Mouse (Mus musculus) mouse embryonic stem cell (cell line): Measurements from ENCODE around the gene Kdelr3.

Source experiments
- in situ Hi-C, 2 experiments: fragments of 300-500 bp; cut with MboI; formaldehyde crosslinking; loops; 1 replicate in 1 of 2; 3 replicates in 1 of 2; pipeline ENCODE4 v1.14.3; 2019 to 2020; ENCODE audit warnings: low sequenced_read_pairs in 2 of 2, low pct_unique_long_range_greater_than_20kb in 1 of 2, mixed read lengths in 1 of 2; ENCODE audit not compliant: unreplicated experiment in 1 of 2

Gene Kdelr3

DNA sequence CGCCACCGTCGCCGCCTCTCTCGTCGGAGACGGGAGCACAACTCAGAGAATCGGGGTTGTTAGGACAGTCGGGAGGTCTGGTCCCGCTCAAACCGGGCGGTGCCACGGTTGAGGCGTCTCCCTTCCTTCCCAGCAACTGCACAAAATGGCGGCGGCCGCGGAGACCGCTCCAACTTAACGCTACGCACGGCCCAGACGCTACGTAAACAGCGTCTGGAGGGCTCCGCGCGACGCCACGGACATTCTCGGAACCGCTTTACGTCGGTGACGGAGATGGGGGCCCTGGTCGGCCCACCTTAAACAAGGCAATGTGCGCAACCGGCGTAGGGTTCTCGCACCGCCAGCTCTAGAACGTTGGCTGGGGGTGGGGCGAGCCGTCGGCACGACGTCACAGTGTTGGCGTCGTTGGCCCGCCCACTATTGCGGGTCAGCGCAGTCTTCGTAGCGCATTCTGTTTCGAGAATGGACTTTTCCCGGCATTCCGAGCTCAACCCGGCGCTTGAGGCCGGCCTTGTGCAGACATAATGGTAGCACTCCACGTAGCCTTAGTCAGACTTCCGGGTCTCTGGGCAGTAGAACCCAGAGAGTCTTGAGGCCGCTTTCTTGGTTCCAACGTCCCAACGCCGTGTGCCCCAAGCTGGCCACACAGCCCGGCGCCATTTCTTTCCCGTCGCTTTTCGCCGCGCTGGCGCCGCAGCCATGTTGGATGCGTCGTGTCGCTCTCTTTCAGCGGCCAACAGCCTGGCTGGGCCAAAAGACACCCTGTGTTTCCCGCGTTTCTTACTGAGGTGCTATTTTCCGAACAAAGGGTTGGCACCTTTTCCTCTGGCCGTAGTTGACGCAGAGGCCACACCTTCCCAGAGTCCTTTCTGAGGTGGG lies 30.4 kb downstream of the Kdelr3 start, which contains the start of gene Ddx17:
TSS of gene Ddx17 (minus strand) at position 332 of the 879 bp plus-strand sequence.
- in situ Hi-C loops = no loop called here

- in situ Hi-C loops = no loop called here
Measured at GRCm38 (mm10) chr15:79547289-79547820, 31.1 kb downstream of the Kdelr3 start.

GRCm38 (mm10) chr15:79548226-79548625 lies 32.0 kb downstream of the Kdelr3 start:
- in situ Hi-C loops = no loop called here

GRCm38 (mm10) chr15:79552566-79552965 lies 36.4 kb downstream of the Kdelr3 start:
- in situ Hi-C loops = no loop called here

GRCm38 (mm10) chr15:79559649-79560048 lies 43.4 kb downstream of the Kdelr3 start:
- in situ Hi-C loops = no loop called here

GRCm38 (mm10) chr15:79562417-79562816 lies 46.2 kb downstream of the Kdelr3 start:
- in situ Hi-C loops = no loop called here

GRCm38 (mm10) chr15:79575543-79576222 lies 59.5 kb downstream of the Kdelr3 start:
- in situ Hi-C loops = no loop called here

DNA sequence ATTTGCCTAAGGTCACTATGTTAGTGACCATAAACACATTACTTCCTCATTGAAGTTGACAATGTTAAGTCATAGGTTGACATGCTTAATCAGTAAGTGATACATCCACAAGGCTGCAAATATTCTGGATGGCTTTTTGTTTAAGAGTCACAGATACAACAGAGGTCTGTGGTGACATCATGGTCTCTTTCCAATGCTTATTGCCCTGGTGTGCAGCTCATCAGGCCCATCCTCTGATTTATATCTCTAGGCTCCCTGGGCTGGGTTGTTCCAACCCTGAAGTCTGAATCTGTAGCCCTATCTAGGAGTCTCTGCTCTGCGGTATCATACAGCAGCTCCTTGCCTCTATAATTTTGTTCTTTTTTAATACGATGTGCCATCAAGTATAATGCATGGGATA lies 60.7 kb downstream of the Kdelr3 start:
- in situ Hi-C loops = no loop called here
